Mouse (Mus musculus): ENCODE data around the gene Tns1.

DNA sequence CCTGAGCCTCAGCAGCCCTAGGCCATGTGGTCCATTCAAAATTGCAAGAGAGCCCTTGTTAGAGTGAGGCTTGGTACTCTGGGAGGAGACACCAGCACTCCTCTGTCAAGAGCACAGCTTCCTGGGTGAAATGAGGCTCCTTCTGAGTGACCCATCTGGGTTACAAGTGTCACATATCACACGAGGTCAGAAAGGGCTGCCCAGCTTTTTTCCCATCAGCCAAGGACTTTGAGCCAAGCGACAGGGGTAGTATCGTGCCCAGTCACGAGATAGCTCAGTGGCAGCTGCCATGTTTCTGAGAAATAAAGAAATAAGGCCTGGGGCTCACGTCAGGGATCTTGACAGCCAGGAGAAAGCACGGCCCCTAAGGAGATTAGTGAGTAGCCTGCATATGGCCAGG, 186.4 kb downstream of the Tns1 start:
- TF ChIP-seq CTCF (IDR thresholded peaks at IDR 0.05; ENCODE audit: insufficient read depth, low read length) (no peak), POLR2A (IDR thresholded peaks at IDR 0.05; ENCODE audit: borderline replicate concordance, extremely low read depth, low read depth, low read length) (no peak)

Data from lung, adult 2 months (tissue).